Mouse (Mus musculus): Measurements from ENCODE around the gene Dlg2. TPM values are rescaled to one million over a fixed set of nuclear protein-coding genes. Genes with fewer than 3 reads are reported as not detected.

Gene Dlg2
- polyA plus RNA-seq, 1 experiment, result 0.21 TPM

GRCm38 (mm10) chr7:91063297-91064040, 587.0 kb downstream of the Dlg2 start:
- DNase-seq (ENCODE audit: low read depth, low spot score), result no peak
- WGBS, result 46% methylated on average over 12 of the region's 12 CpGs

GRCm38 (mm10) chr7:91071751-91072707, 595.6 kb downstream of the Dlg2 start:
- 67% methylated on average over 9 of the region's 9 CpGs for WGBS
- DNase-seq (ENCODE audit: low read depth, low spot score), result no peak

- no peak for DNase-seq (ENCODE audit: low read depth, low spot score)
- WGBS, result 61% methylated on average over 2 of the region's 2 CpGs
Measured at GRCm38 (mm10) chr7:91086071-91086470, 609.6 kb downstream of the Dlg2 start.

GRCm38 (mm10) chr7:91089211-91089930, 612.9 kb downstream of the Dlg2 start:
- WGBS, result 34% methylated on average over 6 of the region's 6 CpGs
- no peak for DNase-seq (ENCODE audit: low read depth, low spot score)

GRCm38 (mm10) chr7:91090317-91090829, 613.9 kb downstream of the Dlg2 start:
- DNase-seq (ENCODE audit: low read depth, low spot score), result no peak
- WGBS, result 44% methylated on average over 5 of the region's 5 CpGs

GRCm38 (mm10) chr7:91090830-91091683, 614.6 kb downstream of the Dlg2 start:
- DNase-seq (ENCODE audit: low read depth, low spot score), result no peak
- WGBS, result 9% methylated on average over 25 of the region's 25 CpGs

- WGBS, result 79% methylated on average over 7 of the region's 7 CpGs
- no peak for DNase-seq (ENCODE audit: low read depth, low spot score)
Measured at GRCm38 (mm10) chr7:91096467-91096866, 620.0 kb downstream of the Dlg2 start.

GRCm38 (mm10) chr7:91098521-91098920, 622.0 kb downstream of the Dlg2 start:
- DNase-seq (ENCODE audit: low read depth, low spot score), result no peak
- 77% methylated on average over 3 of the region's 3 CpGs for WGBS

- DNase-seq (ENCODE audit: low read depth, low spot score), result no peak
- 55% methylated on average over 3 of the region's 3 CpGs for WGBS
Measured at GRCm38 (mm10) chr7:91109575-91109974, 633.1 kb downstream of the Dlg2 start.

GRCm38 (mm10) chr7:91132128-91132527, 655.7 kb downstream of the Dlg2 start:
- whole genome bisulfite sequencing, result 54% methylated on average over 4 of the region's 4 CpGs
- no peak for DNase-seq (ENCODE audit: low read depth, low spot score)

- 73% methylated on average over 1 of the region's 1 CpGs for WGBS
Measured at GRCm38 (mm10) chr7:91154096-91154495, 677.6 kb downstream of the Dlg2 start.

GRCm38 (mm10) chr7:91159144-91159543, 682.7 kb downstream of the Dlg2 start:
- no peak for DNase-seq (ENCODE audit: low read depth, low spot score)
- WGBS, result 83% methylated on average over 5 of the region's 5 CpGs

More at GRCm38 (mm10) chr7:91154096-91154495, 677.6 kb downstream of the Dlg2 start:
- DNase-seq (ENCODE audit: low read depth, low spot score), result no peak

- WGBS, result 68% methylated on average over 2 of the region's 2 CpGs
- DNase-seq (ENCODE audit: low read depth, low spot score), result no peak
Measured at GRCm38 (mm10) chr7:91161643-91162175, 685.2 kb downstream of the Dlg2 start.

- 92% methylated on average over 2 of the region's 2 CpGs for WGBS
- no peak for DNase-seq (ENCODE audit: low read depth, low spot score)
Measured at GRCm38 (mm10) chr7:91173560-91173959, 697.1 kb downstream of the Dlg2 start.

GRCm38 (mm10) chr7:91188211-91188610, 711.7 kb downstream of the Dlg2 start:
- WGBS, result 92% methylated on average over 2 of the region's 2 CpGs
- DNase-seq (ENCODE audit: low read depth, low spot score), result no peak

GRCm38 (mm10) chr7:91199372-91199771, 722.9 kb downstream of the Dlg2 start:
- DNase-seq (ENCODE audit: low read depth, low spot score), result no peak
- WGBS, result 87% methylated on average over 1 of the region's 1 CpGs

GRCm38 (mm10) chr7:91208083-91208852, 731.8 kb downstream of the Dlg2 start:
- DNase-seq (ENCODE audit: low read depth, low spot score), result no peak
- 69% methylated on average over 5 of the region's 5 CpGs for WGBS

- 66% methylated on average over 6 of the region's 6 CpGs for WGBS
- no peak for DNase-seq (ENCODE audit: low read depth, low spot score)
Measured at GRCm38 (mm10) chr7:91208973-91209372, 732.5 kb downstream of the Dlg2 start.

Data from large intestine, adult 2 months (tissue).